In the genomic region with DNA sequence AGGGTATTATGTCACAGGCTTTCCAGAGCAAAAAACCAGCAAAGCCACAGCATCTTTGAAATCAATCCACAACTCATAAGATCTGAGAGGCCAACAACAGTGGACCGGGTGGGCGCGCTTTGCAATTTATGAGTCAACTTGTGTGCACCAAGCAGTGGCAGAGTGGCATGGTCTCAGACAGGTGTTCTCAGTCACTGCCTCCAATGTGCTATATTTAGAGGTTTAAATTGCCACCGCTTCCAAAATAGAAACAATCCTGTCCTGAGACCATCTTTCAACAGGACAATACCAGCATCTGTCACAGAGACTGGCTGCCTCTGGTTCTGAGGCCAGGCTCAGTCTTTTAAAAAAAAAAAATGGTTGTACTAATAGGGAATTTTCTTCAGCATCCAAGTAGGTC, we compare ENCODE assay signal across 21 mouse cellular contexts. TPM values are rescaled to one million over a fixed set of nuclear protein-coding genes. Genes with fewer than 3 reads are reported as not detected.
"Had no signal": no experiment of that assay in that cellular context is flagged by ENCODE, and none has a peak within 500 bp of the region (broad histone marks: within the 10 kb centered on the region; RNA-seq: fewer than 3 reads in every experiment).

No protein-coding gene starts in this region.

- H3K36me3 ChIP-seq: lung, embryonic 15.5 days; midbrain, embryonic 12.5 days; midbrain, embryonic 15.5 days; neural tube, embryonic 12.5 days had no signal

- DNase-seq: liver, postnatal 0 days; lung, adult 2 months; lung, postnatal 14 days; lung, postnatal 36 days; right cerebral cortex, postnatal 14 days; right cerebral cortex, postnatal 4 days; spleen, adult 18-20 months; thymus, adult 18-20 months; thymus, postnatal 14 days; thymus, postnatal 36 days had no signal

- H3K4me1 ChIP-seq: megakaryocyte, embryonic 14.5 days; neural tube, embryonic 12.5 days had no signal

- H3K27me3 ChIP-seq: lung, embryonic 15.5 days; midbrain, embryonic 15.5 days had no signal

- H3K4me2 ChIP-seq: lung, embryonic 15.5 days; midbrain, embryonic 12.5 days; midbrain, embryonic 15.5 days; neural tube, embryonic 12.5 days had no signal

- H3K9me3 ChIP-seq: lung, embryonic 15.5 days; midbrain, embryonic 12.5 days; midbrain, embryonic 15.5 days; neural tube, embryonic 12.5 days had no signal

- ATAC-seq: liver, postnatal 0 days; lung, postnatal 0 days; midbrain, embryonic 15.5 days had no signal

- H3K9ac ChIP-seq: liver, postnatal 0 days; lung, embryonic 15.5 days; midbrain, embryonic 12.5 days; midbrain, embryonic 15.5 days; neural tube, embryonic 12.5 days had no signal

- H3K27ac ChIP-seq: lung, embryonic 15.5 days; macrophage; midbrain, embryonic 15.5 days; neural tube, embryonic 12.5 days had no signal

- H3K4me3 ChIP-seq: lung, embryonic 15.5 days; megakaryocyte, embryonic 14.5 days; midbrain, embryonic 12.5 days; midbrain, embryonic 15.5 days; neural tube, embryonic 12.5 days had no signal

RNA-seq across cellular contexts. Expression of a gene that starts 42.0 kb away (rescaled TPM):
- total RNA-seq: megakaryocyte progenitor cell, adult 5-6 weeks; monocyte, adult 5-6 weeks; neutrophil, adult 5-6 weeks had no signal
- polyA plus RNA-seq: macrophage had no signal

RNA-seq across cellular contexts. Expression of a gene that starts 54.1 kb away (rescaled TPM):
- total RNA-seq: megakaryocyte progenitor cell, adult 5-6 weeks; monocyte, adult 5-6 weeks; neutrophil, adult 5-6 weeks had no signal
- polyA plus RNA-seq: macrophage; thymus, postnatal 0 days had no signal
